ENCODE assay signal across 9 mouse cellular contexts in the genomic region with DNA sequence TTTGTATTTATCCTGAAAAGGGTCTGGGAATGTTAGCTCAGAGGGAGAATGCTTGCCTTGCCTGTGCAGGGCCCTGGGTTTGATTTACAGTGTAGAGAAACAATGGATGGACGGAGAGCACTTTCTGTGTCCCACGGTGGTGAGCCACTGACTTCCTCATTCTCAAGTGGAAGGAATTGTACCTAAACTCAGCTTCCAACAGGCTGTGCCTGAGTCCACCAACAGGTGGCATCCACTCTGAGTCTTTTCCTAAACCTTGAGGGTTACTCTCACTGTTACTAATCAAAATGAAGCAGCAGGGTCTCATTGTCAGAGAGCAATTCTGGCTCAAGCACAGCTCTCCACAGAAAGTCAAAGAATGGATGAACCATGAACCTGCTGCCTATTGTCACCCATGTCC. TPM values are rescaled to one million over a fixed set of nuclear protein-coding genes. Genes with fewer than 3 reads are reported as not detected.
DNase-seq lines count a peak whose midpoint lies in the region; ATAC-seq and TF ChIP-seq lines count a peak whose summit lies in the region.
"Had no signal": no experiment of that assay in that cellular context is flagged by ENCODE, and none has a peak within 500 bp of the region (broad histone marks: within the 10 kb centered on the region; RNA-seq: fewer than 3 reads in every experiment).

No protein-coding gene starts in this region.

- peak; percentile 65 for TF ChIP-seq CTCF in E14TG2a.4 (conservative IDR thresholded peaks at IDR 0.05; ENCODE audit: low read length)

- WGBS in kidney, embryonic 14.5 days: 14% methylated on average over 2 of the region's 2 CpGs
- 10% methylated on average over 2 of the region's 2 CpGs for WGBS in intestine, embryonic 16.5 days

- H3K9me3 ChIP-seq in kidney, embryonic 14.5 days (ENCODE audit: control insufficient read depth, low read length): peaks cover 9% of the 10 kb centered on the region; the same call in 1 of the 2 replicates
- no peaks in the 10 kb centered on the region for H3K9me3 ChIP-seq in E14TG2a.4 (ENCODE audit: low read length)
- no peaks in the 10 kb centered on the region; the same call in 1 of the 2 replicates for H3K9me3 ChIP-seq in intestine, embryonic 16.5 days (ENCODE audit: control insufficient read depth, low read length)

- no peaks in the 10 kb centered on the region for H3K36me3 ChIP-seq in kidney, embryonic 14.5 days (ENCODE audit: control insufficient read depth, insufficient read depth, low read length)
- no peaks in the 10 kb centered on the region for H3K36me3 ChIP-seq in E14TG2a.4 (ENCODE audit: insufficient read depth, low read length)
- no peaks in the 10 kb centered on the region for H3K36me3 ChIP-seq in intestine, embryonic 16.5 days (ENCODE audit: control insufficient read depth, insufficient read depth, low read length)
- H3K36me3 ChIP-seq: embryonic facial prominence, embryonic 12.5 days had no signal

- no peak overlapping the region for H3K9ac ChIP-seq in kidney, embryonic 14.5 days (ENCODE audit: low read depth, low read length)
- H3K9ac ChIP-seq in intestine, embryonic 16.5 days (ENCODE audit: low read depth, low read length): no peak overlapping the region
- H3K9ac ChIP-seq: embryonic facial prominence, embryonic 12.5 days had no signal

- no peak overlapping the region for H3K4me2 ChIP-seq in kidney, embryonic 14.5 days (replicated peaks; ENCODE audit: low read depth, low read length)
- no peak overlapping the region for H3K4me2 ChIP-seq in intestine, embryonic 16.5 days (ENCODE audit: low read depth, low read length)
- H3K4me2 ChIP-seq: embryonic facial prominence, embryonic 12.5 days had no signal

- H3K4me3 ChIP-seq in kidney, embryonic 14.5 days (ENCODE audit: low read length): no peak overlapping the region
- no peak overlapping the region for H3K4me3 ChIP-seq in E14TG2a.4 (replicated peaks; ENCODE audit: low read length)
- H3K4me3 ChIP-seq in intestine, embryonic 16.5 days (ENCODE audit: low read length): no peak overlapping the region
- H3K4me3 ChIP-seq: embryonic facial prominence, embryonic 12.5 days had no signal

- no peaks in the 10 kb centered on the region for H3K27me3 ChIP-seq in kidney, embryonic 14.5 days (ENCODE audit: control insufficient read depth, insufficient read depth, low read length)
- no peaks in the 10 kb centered on the region for H3K27me3 ChIP-seq in E14TG2a.4 (ENCODE audit: insufficient read depth, low read length)
- no peaks in the 10 kb centered on the region for H3K27me3 ChIP-seq in intestine, embryonic 16.5 days (replicated peaks; ENCODE audit: control insufficient read depth, insufficient read depth, low read length)
- H3K27me3 ChIP-seq: embryonic facial prominence, embryonic 12.5 days had no signal

- H3K27ac ChIP-seq in kidney, embryonic 14.5 days (ENCODE audit: low read depth, low read length): no peak overlapping the region
- no peak overlapping the region for H3K27ac ChIP-seq in intestine, embryonic 16.5 days (ENCODE audit: low read length)
- H3K27ac ChIP-seq: embryonic facial prominence, embryonic 12.5 days had no signal

- no peaks in the 10 kb centered on the region for H3K4me1 ChIP-seq in kidney, embryonic 14.5 days (ENCODE audit: control insufficient read depth, insufficient read depth, low read length)
- H3K4me1 ChIP-seq in E14TG2a.4 (replicated peaks; ENCODE audit: low read depth, low read length): peaks cover 8% of the 10 kb centered on the region
- no peaks in the 10 kb centered on the region for H3K4me1 ChIP-seq in intestine, embryonic 16.5 days (ENCODE audit: control insufficient read depth, insufficient read depth, low read length)
- H3K4me1 ChIP-seq: embryonic facial prominence, embryonic 12.5 days had no signal

- peak; percentile 10 for DNase-seq in kidney, adult 11 months
- DNase-seq in adipocyte (ENCODE audit: low spot score): peak; percentile 33
- peak; percentile 57 for DNase-seq in kidney, postnatal 10 days
- DNase-seq in gastrocnemius, postnatal 25 days: no peak

- no peak for ATAC-seq in kidney, embryonic 14.5 days (ENCODE audit: low FRiP score, low TSS enrichment)
- ATAC-seq in neutrophil, adult 5-6 weeks (ENCODE audit: extremely low read depth, insufficient number of reproducible peaks, low FRiP score, poor library complexity, severe bottlenecking): peak; percentile 61; the same call in 1 of the 2 replicates
- ATAC-seq in intestine, embryonic 16.5 days: no peak

RNA-seq across cellular contexts. Expression of gene Tex10, which starts 8.0 kb away (rescaled TPM):
- polyA plus RNA-seq in kidney, embryonic 14.5 days (2014; fragmentation: Nextera tagmentation; extraction: Ambion mirVana): 58.1 and 80.2 TPM in 2 replicates
- total RNA-seq in neutrophil, adult 5-6 weeks (2017): 48.6 and 58.3 TPM in 2 replicates
- total RNA-seq in gastrocnemius, postnatal 25 days (2021): 1 to 10 TPM; 8.6 to 8.7 TPM
- 42.3 and 45.0 TPM in 2 replicates for polyA plus RNA-seq in intestine, embryonic 16.5 days (2015; fragmentation: Nextera tagmentation; extraction: Ambion mirVana)

RNA-seq across cellular contexts. Expression of gene Msantd3, which starts 58.4 kb away (rescaled TPM):
- 32.1 and 38.6 TPM in 2 replicates for polyA plus RNA-seq in kidney, embryonic 14.5 days (2014; fragmentation: Nextera tagmentation; extraction: Ambion mirVana)
- total RNA-seq in neutrophil, adult 5-6 weeks (2017): 1.8 and 2.7 TPM in 2 replicates
- 10 to 100 TPM; 18.1 to 22.1 TPM for total RNA-seq in gastrocnemius, postnatal 25 days (2021)
- polyA plus RNA-seq in intestine, embryonic 16.5 days (2015; fragmentation: Nextera tagmentation; extraction: Ambion mirVana): 10.7 and 10.9 TPM in 2 replicates
